Mouse (Mus musculus): ENCODE measurements around the gene Obp2b. TPM values are rescaled to one million over a fixed set of nuclear protein-coding genes. Genes with fewer than 3 reads are reported as not detected.
"Not testable (repeated sequence)": the region's sequence is repeated elsewhere in the genome, so short reads cannot be mapped to it uniquely, and the experiment has no call there.

Gene Obp2b
- polyA plus RNA-seq, 1 experiment = not detected

- Histone ChIP-seq H3K4me3 (replicated peaks; ENCODE audit: control insufficient read depth, low read depth, low read length) (peak overlapping the region; percentile 41), H3K4me1 (ENCODE audit: control insufficient read depth, insufficient read depth, low read length) (no peaks in the 10 kb centered on the region), H3K27ac (ENCODE audit: control insufficient read depth, insufficient read depth, low read depth, low read length, poor library complexity) (peak overlapping the region; percentile 44; the same call in 1 of the 2 replicates)
- TF ChIP-seq POLR2A (IDR thresholded peaks at IDR 0.05; ENCODE audit: borderline replicate concordance, control insufficient read depth, low read depth, low read length) (no peak), CTCF (IDR thresholded peaks at IDR 0.05; ENCODE audit: control insufficient read depth, insufficient read depth, low read length) (no peak)
- 60% methylated on average over 2 of the region's 2 CpGs for WGBS
Measured at GRCm38 (mm10) chr2:25708121-25708520, 28.7 kb upstream of the Obp2b start.

GRCm38 (mm10) chr2:25709056-25709455 lies 27.8 kb upstream of the Obp2b start:
- not testable (repeated sequence) for H3K4me1 ChIP-seq (ENCODE audit: control insufficient read depth, insufficient read depth, low read length); H3K4me3 ChIP-seq (replicated peaks; ENCODE audit: control insufficient read depth, low read depth, low read length); H3K27ac ChIP-seq (ENCODE audit: control insufficient read depth, insufficient read depth, low read depth, low read length, poor library complexity)
- WGBS = 83% methylated on average over 1 of the region's 1 CpGs

- not testable (repeated sequence) for H3K27ac ChIP-seq (ENCODE audit: control insufficient read depth, insufficient read depth, low read depth, low read length, poor library complexity); H3K4me3 ChIP-seq (replicated peaks; ENCODE audit: control insufficient read depth, low read depth, low read length); H3K4me1 ChIP-seq (ENCODE audit: control insufficient read depth, insufficient read depth, low read length)
- WGBS = 63% methylated on average over 2 of the region's 2 CpGs
Measured at GRCm38 (mm10) chr2:25709791-25710190, 27.0 kb upstream of the Obp2b start.

- not testable (repeated sequence) for H3K27ac ChIP-seq (ENCODE audit: control insufficient read depth, insufficient read depth, low read depth, low read length, poor library complexity); H3K4me3 ChIP-seq (replicated peaks; ENCODE audit: control insufficient read depth, low read depth, low read length); H3K4me1 ChIP-seq (ENCODE audit: control insufficient read depth, insufficient read depth, low read length)
- WGBS = 66% methylated on average over 3 of the region's 3 CpGs
Measured at GRCm38 (mm10) chr2:25711641-25712040, 25.2 kb upstream of the Obp2b start.

- no peak overlapping the region for H3K27ac ChIP-seq (ENCODE audit: control insufficient read depth, insufficient read depth, low read depth, low read length, poor library complexity)
- H3K4me3 ChIP-seq (replicated peaks; ENCODE audit: control insufficient read depth, low read depth, low read length) = no peak overlapping the region
- TF ChIP-seq CTCF (IDR thresholded peaks at IDR 0.05; ENCODE audit: control insufficient read depth, insufficient read depth, low read length) (no peak), POLR2A (IDR thresholded peaks at IDR 0.05; ENCODE audit: borderline replicate concordance, control insufficient read depth, low read depth, low read length) (no peak)
- no peaks in the 10 kb centered on the region for H3K4me1 ChIP-seq (ENCODE audit: control insufficient read depth, insufficient read depth, low read length)
Measured at GRCm38 (mm10) chr2:25717222-25717621, 19.6 kb upstream of the Obp2b start.

GRCm38 (mm10) chr2:25733199-25733930 lies 3.4 kb upstream of the Obp2b start:
- H3K4me1 ChIP-seq (ENCODE audit: control insufficient read depth, insufficient read depth, low read length) = no peaks in the 10 kb centered on the region
- TF ChIP-seq POLR2A (IDR thresholded peaks at IDR 0.05; ENCODE audit: borderline replicate concordance, control insufficient read depth, low read depth, low read length) (no peak), CTCF (IDR thresholded peaks at IDR 0.05; ENCODE audit: control insufficient read depth, insufficient read depth, low read length) (no peak)
- no peak overlapping the region for H3K27ac ChIP-seq (ENCODE audit: control insufficient read depth, insufficient read depth, low read depth, low read length, poor library complexity)
- WGBS = 49% methylated on average over 2 of the region's 2 CpGs
- no peak overlapping the region for H3K4me3 ChIP-seq (replicated peaks; ENCODE audit: control insufficient read depth, low read depth, low read length)

GRCm38 (mm10) chr2:25741671-25742070 lies 4.9 kb downstream of the Obp2b start:
- WGBS = 38% methylated on average over 1 of the region's 1 CpGs
- no peaks in the 10 kb centered on the region for H3K4me1 ChIP-seq (ENCODE audit: control insufficient read depth, insufficient read depth, low read length)
- H3K4me3 ChIP-seq (replicated peaks; ENCODE audit: control insufficient read depth, low read depth, low read length) = no peak overlapping the region
- H3K27ac ChIP-seq (ENCODE audit: control insufficient read depth, insufficient read depth, low read depth, low read length, poor library complexity) = no peak overlapping the region
- TF ChIP-seq CTCF (IDR thresholded peaks at IDR 0.05; ENCODE audit: control insufficient read depth, insufficient read depth, low read length) (no peak), POLR2A (IDR thresholded peaks at IDR 0.05; ENCODE audit: borderline replicate concordance, control insufficient read depth, low read depth, low read length) (no peak)

- Histone ChIP-seq H3K4me3 (replicated peaks; ENCODE audit: control insufficient read depth, low read depth, low read length) (no peak overlapping the region), H3K4me1 (ENCODE audit: control insufficient read depth, insufficient read depth, low read length) (no peaks in the 10 kb centered on the region), H3K27ac (ENCODE audit: control insufficient read depth, insufficient read depth, low read depth, low read length, poor library complexity) (no peak overlapping the region)
- 81% methylated on average over 1 of the region's 1 CpGs for WGBS
- TF ChIP-seq CTCF (IDR thresholded peaks at IDR 0.05; ENCODE audit: control insufficient read depth, insufficient read depth, low read length) = no peak
- no peak for TF ChIP-seq POLR2A (IDR thresholded peaks at IDR 0.05; ENCODE audit: borderline replicate concordance, control insufficient read depth, low read depth, low read length)
Measured at GRCm38 (mm10) chr2:25754201-25754600, 17.4 kb downstream of the Obp2b start.

GRCm38 (mm10) chr2:25758064-25758625 lies 21.3 kb downstream of the Obp2b start:
- H3K4me1 ChIP-seq (ENCODE audit: control insufficient read depth, insufficient read depth, low read length) = no peaks in the 10 kb centered on the region
- H3K27ac ChIP-seq (ENCODE audit: control insufficient read depth, insufficient read depth, low read depth, low read length, poor library complexity) = no peak overlapping the region
- 50% methylated on average over 4 of the region's 4 CpGs for WGBS
- H3K4me3 ChIP-seq (replicated peaks; ENCODE audit: control insufficient read depth, low read depth, low read length) = no peak overlapping the region
- no peak for TF ChIP-seq CTCF (IDR thresholded peaks at IDR 0.05; ENCODE audit: control insufficient read depth, insufficient read depth, low read length)
- TF ChIP-seq POLR2A (IDR thresholded peaks at IDR 0.05; ENCODE audit: borderline replicate concordance, control insufficient read depth, low read depth, low read length) = no peak
